Mouse (Mus musculus) cerebral cortex, adult 2 months (tissue): ENCODE results near the gene Gm5294.

Source experiments
- WGBS: fragments of 180-500 bp; shearing (Covaris S2); methylation state at CpG from one replicate; pipeline ENCODE4 v1.1.7; 2018; 5-methylcytosine and 5-hydroxymethylcytosine counted together

The Gm5294 gene

DNA sequence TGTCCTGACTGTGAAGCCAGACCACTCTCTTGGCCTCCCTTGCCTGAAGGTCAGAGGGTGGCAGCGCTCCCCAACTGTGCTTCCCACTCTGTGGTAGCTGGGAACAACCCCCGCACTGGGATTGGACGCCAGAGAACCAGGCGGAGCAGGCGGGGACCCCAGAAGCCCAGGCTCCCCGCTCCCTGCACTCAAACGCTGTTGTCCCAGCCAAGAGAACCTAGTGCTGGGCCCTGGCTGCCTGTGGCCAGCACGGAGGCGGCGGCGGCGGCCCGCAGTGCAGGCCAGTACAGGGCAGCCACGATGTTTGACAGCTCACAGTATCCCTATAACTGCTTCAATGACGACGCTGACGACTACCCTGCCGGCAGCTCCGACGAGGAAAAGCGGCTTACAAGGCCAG is at the start of gene Gm5294:
Gene Gm5294 (plus strand): TSS at position 301 of the 400 bp plus-strand sequence.
- WGBS, result 24% methylated on average over 21 of the region's 21 CpGs

DNA sequence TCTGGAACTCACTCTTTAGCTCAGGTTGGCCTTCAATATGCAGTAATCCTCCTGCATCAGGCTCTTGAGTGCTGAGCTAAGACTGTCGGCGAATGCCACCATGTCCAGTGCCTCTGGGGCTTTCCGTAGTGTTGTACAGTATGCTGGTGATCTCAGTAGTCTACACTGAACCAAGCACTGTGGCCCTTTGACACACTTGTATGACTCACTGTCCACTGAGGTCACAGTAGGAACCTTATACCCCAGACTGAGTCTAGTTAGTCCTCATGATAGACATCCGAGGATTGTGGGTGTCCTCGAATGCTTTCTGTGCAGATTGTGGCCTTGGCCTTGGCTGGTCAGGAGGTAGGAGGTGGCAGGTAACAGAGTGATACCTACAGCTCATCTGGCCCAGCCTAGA is 44.8 kb upstream of the Gm5294 start:
- WGBS, result 89% methylated on average over 5 of the region's 5 CpGs

DNA sequence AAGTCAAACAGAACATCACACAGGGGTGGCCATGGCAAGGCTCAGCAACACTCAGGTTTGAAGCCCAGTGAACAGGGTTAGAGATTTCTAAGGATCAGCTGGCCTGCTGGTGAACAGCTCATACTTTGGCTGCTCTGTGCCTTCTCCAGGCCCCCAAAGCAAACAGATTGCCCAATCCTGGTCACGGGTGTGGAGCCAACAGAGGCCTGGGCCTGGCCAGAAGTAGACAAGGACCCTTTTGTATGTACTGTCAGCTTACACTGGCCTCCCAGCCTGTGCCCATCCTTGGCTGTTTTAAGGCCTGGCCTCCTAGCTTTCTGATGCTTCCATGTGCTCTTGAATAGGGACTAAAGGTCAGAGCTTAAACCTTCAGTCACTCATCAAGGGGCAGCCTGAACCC is 43.5 kb upstream of the Gm5294 start:
- 55% methylated on average over 1 of the region's 1 CpGs for WGBS

GRCm38 (mm10) chr5:138778731-138779463 is 41.0 kb upstream of the Gm5294 start:
- 62% methylated on average over 9 of the region's 9 CpGs for WGBS

DNA sequence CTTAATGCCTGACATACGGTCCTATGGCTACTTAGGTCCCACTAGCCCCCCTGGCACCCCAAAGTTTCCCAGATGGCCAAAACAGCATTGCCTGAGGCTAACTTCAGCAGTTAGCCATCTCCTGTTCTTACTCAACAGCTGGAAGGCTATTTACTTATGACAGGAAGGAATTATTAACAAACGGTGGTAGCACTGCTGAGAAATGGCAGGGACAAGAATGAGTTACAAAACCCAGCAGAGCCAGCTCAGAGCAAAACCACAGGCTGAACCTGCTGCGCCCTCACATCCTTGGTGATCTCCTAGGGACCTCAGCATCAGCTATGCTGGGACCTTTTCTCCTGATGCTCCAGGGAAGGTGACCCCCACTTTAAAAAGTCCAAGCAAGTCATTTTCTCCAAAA is 40.2 kb upstream of the Gm5294 start:
- 70% methylated on average over 3 of the region's 3 CpGs for WGBS

- 92% methylated on average over 1 of the region's 1 CpGs for WGBS
These were observed 37.2 kb upstream of the Gm5294 start for GRCm38 (mm10) chr5:138782697-138783096.

DNA sequence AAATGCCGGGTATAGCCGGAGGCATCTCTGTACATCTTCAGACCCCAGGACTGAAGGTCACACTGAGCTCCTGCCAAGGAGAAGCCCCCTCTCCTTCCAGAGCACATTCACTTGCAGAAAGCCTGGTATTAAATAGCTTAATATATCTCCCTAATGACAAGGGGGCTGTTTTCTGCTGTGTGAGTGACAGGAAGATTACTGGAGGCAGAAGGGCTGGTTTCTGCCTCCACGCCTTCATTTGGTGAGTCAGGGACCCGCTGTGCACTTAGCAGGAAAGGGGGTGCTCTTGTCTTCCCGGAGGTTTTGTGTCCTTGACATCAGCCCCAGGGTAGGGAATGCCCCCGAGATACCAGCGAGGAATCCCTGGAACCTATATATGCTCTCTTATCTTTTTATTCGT is 36.7 kb upstream of the Gm5294 start:
- whole genome bisulfite sequencing, result 81% methylated on average over 8 of the region's 8 CpGs

- 96% methylated on average over 3 of the region's 3 CpGs for WGBS
These were observed 33.8 kb upstream of the Gm5294 start for GRCm38 (mm10) chr5:138785986-138786515.

DNA sequence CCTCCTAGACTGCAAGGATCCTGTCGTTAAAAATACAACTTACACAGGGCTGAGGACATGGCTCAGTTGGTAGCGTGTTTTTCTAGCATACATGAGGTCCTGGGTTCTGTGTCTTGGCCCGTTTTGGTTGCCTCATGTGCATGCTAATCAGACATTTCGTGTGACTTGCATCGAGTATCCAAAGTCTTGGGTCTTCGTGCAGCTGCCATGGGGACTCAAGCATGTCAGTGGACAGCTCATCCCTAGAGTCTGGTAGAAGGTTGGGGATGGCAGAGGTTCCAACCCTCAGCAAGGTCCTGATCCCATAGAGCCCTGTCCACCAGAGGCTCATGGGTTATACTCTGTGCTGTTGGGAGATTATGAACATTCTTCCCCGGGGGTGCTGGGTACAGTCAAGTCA is 32.2 kb upstream of the Gm5294 start:
- 93% methylated on average over 7 of the region's 7 CpGs for WGBS

DNA sequence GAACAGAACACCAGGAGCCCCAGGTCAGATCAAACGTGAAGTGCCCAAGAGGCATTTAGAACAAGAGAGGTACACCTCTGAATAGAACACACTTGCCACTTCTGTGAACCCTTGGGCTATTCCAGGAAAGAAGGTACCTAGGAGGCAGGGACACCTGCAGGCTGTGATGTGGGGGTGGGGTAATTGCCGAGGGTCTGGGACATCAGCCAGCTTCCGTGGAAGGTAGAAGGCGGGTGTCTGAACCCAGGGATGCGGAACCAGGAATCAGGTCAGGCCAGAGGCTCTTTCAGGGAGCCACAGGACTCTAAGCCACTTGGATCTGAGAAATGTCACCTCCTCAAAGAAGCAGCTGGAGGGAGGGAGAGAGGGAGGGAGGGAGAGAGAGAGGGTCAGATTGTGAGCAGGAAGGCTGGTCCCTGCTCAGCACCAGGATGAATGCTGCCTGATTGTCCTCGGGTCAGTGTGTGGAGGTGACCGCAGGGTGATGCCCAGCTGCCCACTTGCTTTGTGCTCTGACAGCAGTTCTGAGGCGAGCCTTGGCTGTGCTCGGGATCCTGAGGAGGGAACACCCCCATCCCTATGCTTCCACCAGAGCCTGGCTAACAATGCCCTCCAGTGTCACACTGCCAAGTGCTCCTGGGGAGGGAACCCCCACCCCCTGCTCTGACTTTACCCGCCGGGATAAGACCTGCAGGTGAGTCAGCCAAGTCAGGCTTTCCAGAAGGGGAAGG is 31.2 kb upstream of the Gm5294 start:
- WGBS, result 43% methylated on average over 11 of the region's 11 CpGs

GRCm38 (mm10) chr5:138790954-138791480 is 28.9 kb upstream of the Gm5294 start:
- 95% methylated on average over 11 of the region's 11 CpGs for WGBS

- 71% methylated on average over 7 of the region's 7 CpGs for WGBS
These were observed 18.2 kb upstream of the Gm5294 start for GRCm38 (mm10) chr5:138801588-138802116.

DNA sequence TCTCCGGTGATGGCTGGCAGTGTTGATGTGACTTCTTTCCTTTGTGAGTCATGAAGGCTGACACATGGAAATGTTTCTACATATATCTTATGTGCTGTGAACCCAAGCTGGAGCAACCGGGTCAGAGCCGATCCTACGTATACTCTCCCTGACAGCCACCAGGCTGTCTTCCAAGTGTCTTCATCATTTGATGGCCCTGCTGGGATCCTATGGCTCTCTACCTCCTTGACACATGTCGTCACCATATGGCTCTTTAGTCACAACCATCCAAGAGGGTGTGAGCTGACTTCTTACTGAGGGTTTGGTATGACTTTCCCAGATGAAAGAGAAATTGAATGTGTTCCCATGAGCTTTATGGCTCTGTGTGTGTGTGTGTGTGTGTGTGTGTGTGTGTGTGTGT is 15.6 kb upstream of the Gm5294 start:
- whole genome bisulfite sequencing, result 72% methylated on average over 5 of the region's 5 CpGs

- 95% methylated on average over 6 of the region's 6 CpGs for WGBS
These were observed 10.1 kb upstream of the Gm5294 start for GRCm38 (mm10) chr5:138809767-138810166.

DNA sequence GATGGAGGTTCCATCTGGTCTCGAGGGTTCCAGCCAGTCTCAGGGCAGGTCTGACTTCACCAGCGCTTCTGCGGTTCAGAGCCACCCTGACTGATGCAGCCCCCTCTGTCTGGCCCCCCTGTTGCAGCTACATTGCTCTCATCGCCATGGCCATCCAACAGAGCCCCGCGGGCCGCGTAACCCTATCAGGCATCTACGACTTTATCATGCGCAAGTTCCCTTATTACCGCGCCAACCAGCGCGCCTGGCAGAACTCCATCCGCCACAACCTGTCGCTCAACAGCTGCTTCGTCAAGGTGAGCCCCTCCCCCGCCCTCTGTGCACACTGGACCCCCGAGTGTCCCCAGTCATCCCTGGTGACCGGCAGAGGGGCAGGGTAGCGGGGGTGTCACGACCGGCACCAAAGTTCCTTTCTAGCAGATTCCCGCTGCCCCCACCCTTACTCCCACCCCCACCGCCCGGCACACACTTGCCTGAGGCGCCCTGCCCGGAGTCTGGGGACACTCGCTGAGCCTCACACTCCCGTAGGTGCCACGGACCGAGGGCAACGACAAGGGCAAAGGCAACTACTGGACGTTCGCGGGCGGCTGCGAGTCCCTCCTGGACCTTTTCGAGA is 945 bp downstream of the Gm5294 start:
- WGBS, result 6% methylated on average over 39 of the region's 39 CpGs

GRCm38 (mm10) chr5:138825090-138825489 is 5.2 kb downstream of the Gm5294 start:
- WGBS, result 79% methylated on average over 3 of the region's 3 CpGs

DNA sequence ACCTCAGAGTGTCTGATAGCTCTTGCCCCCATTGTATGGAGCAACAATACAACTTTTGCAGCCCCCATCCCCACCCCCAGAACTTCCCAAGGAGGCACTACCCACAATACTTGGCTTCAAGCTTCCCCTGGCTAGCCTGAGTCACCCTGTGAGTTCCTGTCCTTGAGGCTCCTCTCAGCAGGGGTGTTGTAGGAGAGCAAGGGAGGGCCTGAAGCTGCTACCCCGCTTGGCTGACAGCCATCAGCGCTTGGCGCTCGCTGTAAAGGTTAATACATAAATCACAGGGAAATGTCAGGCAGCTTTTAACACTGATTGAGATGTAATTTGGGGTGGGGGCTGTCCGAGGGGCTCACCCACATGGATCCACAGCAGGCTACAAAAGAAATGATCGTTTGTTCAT is 13.5 kb downstream of the Gm5294 start:
- WGBS, result 45% methylated on average over 6 of the region's 6 CpGs

DNA sequence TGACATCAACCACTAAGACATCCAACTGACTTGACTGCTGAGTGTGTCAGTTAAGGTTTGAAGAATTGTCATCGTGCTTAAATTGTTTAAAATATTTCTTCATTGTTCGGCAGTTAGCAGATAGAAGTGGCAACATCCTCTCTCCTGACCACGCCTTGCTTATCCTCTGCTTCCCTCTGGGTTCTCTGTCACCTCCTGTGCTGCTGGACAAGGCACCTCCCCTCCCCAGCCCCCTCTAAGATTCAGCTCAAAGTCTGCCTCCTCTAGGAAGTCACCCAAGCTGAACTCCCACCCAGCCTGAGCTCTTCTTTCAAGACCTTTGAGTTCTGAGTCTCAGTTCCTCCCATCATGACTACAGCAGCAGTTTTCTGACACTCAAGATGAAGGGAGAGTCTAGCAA is 15.0 kb downstream of the Gm5294 start:
- 91% methylated on average over 3 of the region's 3 CpGs for WGBS

GRCm38 (mm10) chr5:138840981-138841380 is 21.1 kb downstream of the Gm5294 start:
- WGBS, result 96% methylated on average over 4 of the region's 4 CpGs

DNA sequence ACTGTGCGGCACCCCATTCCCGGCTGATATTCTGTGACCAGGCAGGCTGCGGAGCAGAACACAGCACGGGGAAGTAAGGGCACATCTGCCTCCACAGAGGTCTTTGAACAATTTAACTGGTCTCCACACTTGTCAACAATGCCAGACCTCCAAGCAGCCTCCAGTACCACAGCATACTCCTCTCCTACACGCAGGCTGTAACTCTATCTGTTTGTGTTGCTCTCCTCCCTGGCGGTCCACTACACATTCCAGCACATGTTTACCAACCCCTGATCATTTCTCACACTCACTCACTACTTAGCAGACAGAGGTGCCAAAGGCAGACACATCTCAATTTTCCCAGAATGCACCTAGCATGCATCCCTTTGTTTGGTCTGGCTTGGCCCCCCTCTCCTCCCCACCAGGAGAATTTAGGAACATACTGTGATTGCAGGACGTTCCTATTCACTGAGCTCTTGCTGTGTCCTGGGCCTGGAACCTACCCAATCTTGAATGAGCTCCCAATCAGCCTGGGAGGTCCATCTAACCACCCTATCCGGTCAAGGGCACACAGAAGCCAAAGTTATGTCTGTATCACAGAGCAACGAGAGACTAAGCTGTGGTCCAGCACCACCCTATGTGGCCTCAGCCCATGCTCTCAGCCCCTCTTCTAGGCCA is 23.4 kb downstream of the Gm5294 start:
- WGBS, result 81% methylated on average over 9 of the region's 9 CpGs

GRCm38 (mm10) chr5:138846506-138846905 is 26.6 kb downstream of the Gm5294 start:
- WGBS, result 83% methylated on average over 4 of the region's 4 CpGs

DNA sequence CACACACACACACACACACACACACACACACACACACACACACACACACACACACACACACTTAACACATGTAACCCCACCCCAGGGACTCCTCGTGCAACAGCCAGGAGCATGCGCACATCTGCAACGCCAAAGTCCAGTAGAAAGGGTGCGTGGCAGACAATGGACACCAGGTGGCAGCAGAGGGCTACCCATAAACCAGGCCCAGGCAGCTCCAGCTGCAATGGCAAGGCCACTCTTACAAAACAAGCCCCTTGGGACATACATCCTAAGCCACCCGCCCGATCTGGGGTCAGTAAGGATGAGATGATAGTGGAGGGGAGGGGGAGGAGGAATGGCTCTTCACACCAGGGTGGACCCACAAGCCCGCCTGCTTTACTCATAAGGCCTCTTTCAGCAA is 28.2 kb downstream of the Gm5294 start:
- WGBS, result 11% methylated on average over 7 of the region's 7 CpGs
